In genomic region chr13:88820686-88821308, GRCm38 (mm10) we compare ENCODE assay signal across 7 mouse cellular contexts. TPM values are rescaled to one million over a fixed set of nuclear protein-coding genes. Genes with fewer than 3 reads are reported as not detected.
DNase-seq lines count a peak whose midpoint lies in the region; ATAC-seq and TF ChIP-seq lines count a peak whose summit lies in the region.

No protein-coding gene starts in this region.

- no peak for TF ChIP-seq CTCF in thymus, adult 2 months (IDR thresholded peaks at IDR 0.05; ENCODE audit: borderline replicate concordance, control insufficient read depth, extremely low read depth, insufficient read depth, low read length, poor library complexity)

- H3K4me2 ChIP-seq in lung, embryonic 15.5 days, result peak overlapping the region; percentile 99
- H3K4me2 ChIP-seq in embryonic facial prominence, embryonic 15.5 days (replicated peaks), result peak overlapping the region; percentile 93
- peak overlapping the region; percentile 96 for H3K4me2 ChIP-seq in stomach, embryonic 14.5 days (replicated peaks; ENCODE audit: low read depth, low read length)

- no peak for DNase-seq in lung, adult 18-20 months
- DNase-seq in limb, embryonic 10.5 days (ENCODE audit: low spot score), result peak; percentile 34
- no peak for DNase-seq in thymus, adult 2 months

- H3K4me1 ChIP-seq in lung, embryonic 15.5 days, result peaks cover 15% of the 10 kb centered on the region; the same call in 1 of the 2 replicates
- no peaks in the 10 kb centered on the region; the same call in 1 of the 2 replicates for H3K4me1 ChIP-seq in embryonic facial prominence, embryonic 15.5 days
- peaks cover 19% of the 10 kb centered on the region for H3K4me1 ChIP-seq in limb, embryonic 10.5 days
- H3K4me1 ChIP-seq in stomach, embryonic 14.5 days (ENCODE audit: control insufficient read depth, insufficient read depth, low read length), result no peaks in the 10 kb centered on the region
- no peaks in the 10 kb centered on the region for H3K4me1 ChIP-seq in thymus, adult 2 months (replicated peaks; ENCODE audit: control insufficient read depth, insufficient read depth, low read length)

- 15% methylated on average over 5 of the region's 5 CpGs for WGBS in lung, embryonic 15.5 days
- 10% methylated on average over 5 of the region's 5 CpGs for WGBS in embryonic facial prominence, embryonic 15.5 days
- 17% methylated on average over 5 of the region's 5 CpGs for WGBS in limb, embryonic 10.5 days
- WGBS in stomach, embryonic 14.5 days, result 19% methylated on average over 5 of the region's 5 CpGs
- 33% methylated on average over 5 of the region's 5 CpGs for WGBS in thymus, adult 2 months

- H3K9me3 ChIP-seq in lung, embryonic 15.5 days, result no peaks in the 10 kb centered on the region
- no peaks in the 10 kb centered on the region for H3K9me3 ChIP-seq in embryonic facial prominence, embryonic 15.5 days (replicated peaks)
- no peaks in the 10 kb centered on the region for H3K9me3 ChIP-seq in limb, embryonic 10.5 days (replicated peaks)
- no peaks in the 10 kb centered on the region for H3K9me3 ChIP-seq in stomach, embryonic 14.5 days (ENCODE audit: control insufficient read depth, low read depth, low read length)

- ATAC-seq in lung, embryonic 15.5 days (ENCODE audit: borderline replicate concordance, extremely low read depth, low FRiP score, low TSS enrichment), result no peak
- peak; percentile 15; the same call in 1 of the 2 replicates for ATAC-seq in embryonic facial prominence, embryonic 15.5 days (ENCODE audit: insufficient number of reproducible peaks, low FRiP score, low TSS enrichment, low read depth)
- ATAC-seq in stomach, embryonic 14.5 days (ENCODE audit: insufficient number of reproducible peaks, insufficient read depth, low FRiP score, low read depth), result no peak
- ATAC-seq in inflammation-experienced regulatory T-cells, adult 6 months, result no peak

- no peak for TF ChIP-seq POLR2A in thymus, adult 2 months (IDR thresholded peaks at IDR 0.05; ENCODE audit: control insufficient read depth, extremely low read depth, insufficient read depth, low read length, poor library complexity)

- H3K27me3 ChIP-seq in lung, embryonic 15.5 days, result peaks cover 11% of the 10 kb centered on the region; the same call in 1 of the 2 replicates
- no peaks in the 10 kb centered on the region for H3K27me3 ChIP-seq in embryonic facial prominence, embryonic 15.5 days
- peaks cover 15% of the 10 kb centered on the region; the same call in 1 of the 2 replicates for H3K27me3 ChIP-seq in limb, embryonic 10.5 days (ENCODE audit: low read depth, poor library complexity, severe bottlenecking)
- H3K27me3 ChIP-seq in stomach, embryonic 14.5 days (ENCODE audit: control insufficient read depth, insufficient read depth, low read length), result no peaks in the 10 kb centered on the region
- peaks cover 5% of the 10 kb centered on the region; the same call in 1 of the 2 replicates for H3K27me3 ChIP-seq in thymus, adult 2 months (ENCODE audit: control insufficient read depth, insufficient read depth, low read length)

- H3K9ac ChIP-seq in lung, embryonic 15.5 days, result no peak overlapping the region
- no peak overlapping the region for H3K9ac ChIP-seq in embryonic facial prominence, embryonic 15.5 days
- no peak overlapping the region for H3K9ac ChIP-seq in stomach, embryonic 14.5 days (replicated peaks; ENCODE audit: low read depth, low read length)

- no peaks in the 10 kb centered on the region for H3K36me3 ChIP-seq in lung, embryonic 15.5 days
- H3K36me3 ChIP-seq in embryonic facial prominence, embryonic 15.5 days, result no peaks in the 10 kb centered on the region
- H3K36me3 ChIP-seq in limb, embryonic 10.5 days, result no peaks in the 10 kb centered on the region
- H3K36me3 ChIP-seq in stomach, embryonic 14.5 days (ENCODE audit: control insufficient read depth, insufficient read depth, low read length), result no peaks in the 10 kb centered on the region
- no peaks in the 10 kb centered on the region for H3K36me3 ChIP-seq in thymus, adult 2 months (ENCODE audit: control insufficient read depth, insufficient read depth, low read length)

- no peak overlapping the region for H3K27ac ChIP-seq in lung, embryonic 15.5 days
- no peak overlapping the region; the same call in 1 of the 2 replicates for H3K27ac ChIP-seq in embryonic facial prominence, embryonic 15.5 days (replicated peaks)
- peak overlapping the region; percentile 89; the same call in 1 of the 2 replicates for H3K27ac ChIP-seq in limb, embryonic 10.5 days
- no peak overlapping the region for H3K27ac ChIP-seq in stomach, embryonic 14.5 days (ENCODE audit: low read length)
- no peak overlapping the region for H3K27ac ChIP-seq in thymus, adult 2 months (ENCODE audit: control insufficient read depth, insufficient read depth, low read length)

- peak overlapping the region; percentile 66 for H3K4me3 ChIP-seq in lung, embryonic 15.5 days
- H3K4me3 ChIP-seq in embryonic facial prominence, embryonic 15.5 days (replicated peaks), result peak overlapping the region; percentile 61
- peak overlapping the region; percentile 73 for H3K4me3 ChIP-seq in limb, embryonic 10.5 days
- H3K4me3 ChIP-seq in stomach, embryonic 14.5 days (ENCODE audit: low read depth, low read length), result peak overlapping the region; percentile 59
- H3K4me3 ChIP-seq in thymus, adult 2 months (ENCODE audit: control insufficient read depth, insufficient read depth, low read length), result no peak overlapping the region

RNA-seq across cellular contexts. Expression of gene Edil3, which starts 0.5 kb away (rescaled TPM):
- polyA plus RNA-seq in lung, embryonic 15.5 days (2015; fragmentation: Nextera tagmentation; extraction: Ambion mirVana), result 7.5 and 8.7 TPM in 2 replicates
- polyA plus RNA-seq in embryonic facial prominence, embryonic 15.5 days (2015; fragmentation: Nextera tagmentation; extraction: Ambion mirVana), result 11.6 and 16.0 TPM in 2 replicates
- 3.1 and 5.9 TPM in 2 replicates for polyA plus RNA-seq in limb, embryonic 10.5 days (2016; fragmentation: Nextera tagmentation; extraction: Ambion mirVana)
- polyA plus RNA-seq in stomach, embryonic 14.5 days (2014; fragmentation: Nextera tagmentation; extraction: Ambion mirVana), result 15.2 and 18.2 TPM in 2 replicates
- polyA plus RNA-seq in inflammation-experienced regulatory T-cells, adult 6 months (2017; shearing (Covaris generic)), result under 1 TPM in 1 of 3 experiments, not detected in 2; 0.17 TPM
- 0.05 TPM in 1 of 2 replicates, not detected in the other for polyA plus RNA-seq in thymus, adult 2 months (2012; rRNA removed)
